Mouse (Mus musculus) olfactory bulb, adult 2 months (tissue): ENCODE data around the gene Pomt2. TPM values are rescaled to one million over a fixed set of nuclear protein-coding genes. Genes with fewer than 3 reads are reported as not detected.

Experiments used
- H3K27ac ChIP-seq: fragments of 200-500 bp; 2 replicates; pipeline ENCODE4 v1.5.1; 2012; ENCODE audit warnings: low read depth, low read length; ENCODE audit not compliant: insufficient read depth
- H3K4me1 ChIP-seq: fragments of 200-500 bp; 2 replicates; pipeline ENCODE4 v1.6.1; 2012; ENCODE audit warnings: low read length; ENCODE audit not compliant: control insufficient read depth, insufficient read depth
- H3K4me3 ChIP-seq: fragments of 200-500 bp; 2 replicates; pipeline ENCODE4 v1.5.1; 2012; ENCODE audit warnings: mild to moderate bottlenecking, low read depth, low read length, moderate library complexity; ENCODE audit not compliant: insufficient read depth
- CTCF ChIP-seq: fragments of 200-500 bp; IDR thresholded peaks from 2 replicates; pipeline ENCODE4 v1.5.1; 2012; ENCODE audit warnings: low read depth, mild to moderate bottlenecking, low read length, moderate library complexity; ENCODE audit not compliant: insufficient read depth
- POLR2A ChIP-seq: fragments of 200-500 bp; IDR thresholded peaks from 2 replicates; pipeline ENCODE4 v1.6.1; 2012; ENCODE audit warnings: mild to moderate bottlenecking, low read depth, low read length, moderate library complexity; ENCODE audit not compliant: insufficient read depth
- WGBS: fragments of 180-500 bp; shearing (Covaris S2); methylation state at CpG from one replicate; pipeline ENCODE4 v1.1.7; 2018; 5-methylcytosine and 5-hydroxymethylcytosine counted together
- polyA plus RNA-seq: library from polyadenylated mRNA; stranded (reverse); fragments of >200 nt; gene quantifications from 2 replicates; pipeline ENCODE4 v1.2.4, GENCODE M21; 2012; ENCODE audit warnings: low replicate concordance; ENCODE audit not compliant: missing spikeins, insufficient read depth, insufficient read length

Pomt2 gene
- polyA plus RNA-seq, 1 experiment, result not detected

GRCm38 (mm10) chr12:87102165-87102631, 45.6 kb downstream of the Pomt2 start, which contains the start of gene Ngb:
Ngb (minus strand) TSS chr12:87102539.
- WGBS, result 3% methylated on average over 32 of the region's 32 CpGs
- peak within 1 kb of the TSS; percentile 37 for H3K4me3 ChIP-seq
- peaks cover 10% of the 10 kb centered on the region for H3K4me1 ChIP-seq
- H3K27ac ChIP-seq, result no peak within 1 kb of the TSS
- no peak for TF ChIP-seq POLR2A
- TF ChIP-seq CTCF, result no peak

DNA sequence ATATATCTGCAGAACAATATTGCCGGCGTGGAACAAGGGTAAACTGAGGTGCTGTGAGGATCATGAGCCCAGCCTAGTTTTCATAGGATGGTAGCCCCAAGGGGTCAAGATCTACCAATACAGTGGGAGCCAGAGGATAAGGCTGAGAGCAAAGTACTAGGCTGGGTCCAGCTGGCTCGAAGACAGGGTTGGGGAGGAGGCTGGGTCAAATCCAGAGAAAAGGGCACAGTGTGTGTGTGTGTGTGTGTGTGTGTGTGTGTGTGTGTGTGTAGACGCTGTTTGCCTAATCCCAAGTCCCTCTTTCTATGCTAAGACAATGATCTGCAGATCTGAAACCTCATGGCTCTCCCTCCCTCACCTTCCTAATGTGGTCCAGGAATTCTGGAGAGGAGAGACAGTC, 47.4 kb downstream of the Pomt2 start:
- Histone ChIP-seq H3K27ac (no peak overlapping the region), H3K4me1 (peaks cover 10% of the 10 kb centered on the region), H3K4me3 (no peak overlapping the region)
- WGBS, result 68% methylated on average over 4 of the region's 4 CpGs
- TF ChIP-seq CTCF, result no peak
- no peak for TF ChIP-seq POLR2A

DNA sequence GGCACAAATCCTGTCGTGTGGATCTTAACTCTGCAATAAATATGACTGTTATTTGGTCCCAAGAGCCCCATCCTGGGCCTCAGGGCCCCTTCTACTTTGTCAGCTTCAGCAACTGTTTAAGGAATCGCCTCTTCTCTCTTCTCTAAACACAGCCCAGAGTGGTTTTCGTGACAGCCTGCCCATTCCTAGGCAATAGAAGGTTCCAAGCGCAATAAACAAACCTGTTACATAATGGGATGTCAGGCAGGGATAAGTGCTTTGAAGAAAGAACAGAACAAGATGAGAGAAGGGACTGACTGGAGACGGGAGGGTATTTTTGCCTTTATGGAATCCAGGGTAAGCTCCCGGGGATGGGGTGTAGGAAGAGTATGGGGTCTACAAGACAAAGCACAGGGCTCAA, 54.1 kb downstream of the Pomt2 start:
- 71% methylated on average over 6 of the region's 6 CpGs for WGBS
- no peak overlapping the region for H3K27ac ChIP-seq
- TF ChIP-seq POLR2A (no peak), CTCF (no peak)
- peaks cover 4% of the 10 kb centered on the region; the same call in 1 of the 2 replicates for H3K4me1 ChIP-seq
- H3K4me3 ChIP-seq, result no peak overlapping the region

DNA sequence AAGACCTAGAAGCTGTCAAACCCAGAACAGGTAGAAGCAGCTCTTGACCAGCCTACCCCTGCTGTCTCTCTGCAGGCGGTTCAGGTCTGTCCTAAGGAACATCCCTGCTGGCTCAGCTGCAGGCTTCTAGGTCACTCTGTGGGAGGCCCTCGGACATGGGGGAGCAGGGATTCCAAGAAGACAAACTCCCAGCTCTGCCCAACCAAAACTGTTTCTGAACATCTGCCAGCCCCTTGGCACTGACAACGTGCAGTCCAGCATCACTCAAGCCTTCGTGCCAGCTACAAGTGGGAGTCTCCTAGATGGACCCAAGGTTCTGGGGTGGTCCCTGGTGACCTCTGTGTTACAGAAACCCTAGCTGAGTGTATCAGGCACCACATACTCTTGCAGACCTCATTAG, 54.5 kb downstream of the Pomt2 start:
- H3K27ac ChIP-seq, result no peak overlapping the region

GRCm38 (mm10) chr12:87091916-87092315, 55.9 kb downstream of the Pomt2 start:
- Histone ChIP-seq H3K4me1 (peaks cover 4% of the 10 kb centered on the region; the same call in 1 of the 2 replicates), H3K27ac (no peak overlapping the region), H3K4me3 (no peak overlapping the region)
- 86% methylated on average over 2 of the region's 2 CpGs for whole genome bisulfite sequencing
- TF ChIP-seq CTCF (no peak), POLR2A (no peak)

More for the DNA sequence above, 54.5 kb downstream of the Pomt2 start:
- TF ChIP-seq POLR2A, result no peak
- no peak for TF ChIP-seq CTCF
- H3K4me3 ChIP-seq, result no peak overlapping the region
- peaks cover 4% of the 10 kb centered on the region; the same call in 1 of the 2 replicates for H3K4me1 ChIP-seq
- WGBS, result 50% methylated on average over 4 of the region's 4 CpGs

DNA sequence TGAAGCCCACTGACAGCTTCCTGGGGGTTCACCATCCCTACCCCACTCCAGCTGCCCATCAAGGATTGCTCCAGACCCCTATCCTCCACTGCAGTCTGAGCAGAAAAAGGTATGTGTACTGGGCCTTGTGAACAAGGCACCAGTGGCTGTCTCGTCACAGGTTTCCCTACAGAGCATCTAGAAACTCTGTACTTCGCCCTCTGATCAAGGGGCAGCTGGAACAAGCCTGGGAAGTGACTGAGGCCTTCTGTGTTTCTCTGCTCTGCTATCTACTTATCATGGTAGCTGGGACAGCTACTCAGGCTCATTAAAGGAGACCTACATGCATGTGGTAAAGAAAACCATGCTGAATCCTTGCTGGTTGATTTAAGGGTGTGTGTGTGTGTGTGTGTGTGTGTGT, 58.1 kb downstream of the Pomt2 start:
- Histone ChIP-seq H3K4me3 (no peak overlapping the region), H3K4me1 (peaks cover 4% of the 10 kb centered on the region; the same call in 1 of the 2 replicates), H3K27ac (no peak overlapping the region)
- TF ChIP-seq CTCF (no peak), POLR2A (no peak)
- 85% methylated on average over 2 of the region's 2 CpGs for WGBS

- H3K4me3 ChIP-seq, result no peak overlapping the region
- H3K27ac ChIP-seq, result no peak overlapping the region
- H3K4me1 ChIP-seq, result peaks cover 4% of the 10 kb centered on the region; the same call in 1 of the 2 replicates
- TF ChIP-seq CTCF, result no peak
- TF ChIP-seq POLR2A, result no peak
- WGBS, result 77% methylated on average over 4 of the region's 4 CpGs
These were observed 58.5 kb downstream of the Pomt2 start for GRCm38 (mm10) chr12:87089255-87089654.

- H3K4me3 ChIP-seq, result no peak overlapping the region
- 49% methylated on average over 4 of the region's 4 CpGs for WGBS
- no peak overlapping the region for H3K27ac ChIP-seq
- TF ChIP-seq CTCF (no peak), POLR2A (no peak)
- peaks cover 4% of the 10 kb centered on the region; the same call in 1 of the 2 replicates for H3K4me1 ChIP-seq
These were observed 59.4 kb downstream of the Pomt2 start for GRCm38 (mm10) chr12:87088331-87088730.

GRCm38 (mm10) chr12:87087236-87087635, 60.5 kb downstream of the Pomt2 start:
- 0 out of 2 replicates have a peak, but pooled peaks cover under 1% of the 10 kb centered on the region for H3K4me1 ChIP-seq
- no peak overlapping the region for H3K4me3 ChIP-seq
- TF ChIP-seq POLR2A (no peak), CTCF (no peak)
- no peak overlapping the region for H3K27ac ChIP-seq
- 58% methylated on average over 7 of the region's 7 CpGs for WGBS

GRCm38 (mm10) chr12:87082797-87083196, 65.0 kb downstream of the Pomt2 start:
- no peaks in the 10 kb centered on the region for H3K4me1 ChIP-seq
- no peak overlapping the region for H3K27ac ChIP-seq
- no peak overlapping the region for H3K4me3 ChIP-seq
- 71% methylated on average over 8 of the region's 8 CpGs for WGBS
- TF ChIP-seq POLR2A (no peak), CTCF (no peak)
